Mouse (Mus musculus): ENCODE data around the gene Rybp.

- no peak for TF ChIP-seq POLR2A (IDR thresholded peaks at IDR 0.05; ENCODE audit: extremely low read depth, insufficient read depth, low read length)
- no peak for TF ChIP-seq CTCF (IDR thresholded peaks at IDR 0.05; ENCODE audit: extremely low read depth, insufficient read depth, low read length)
Measured at GRCm38 (mm10) chr6:100223435-100223834, 63.9 kb downstream of the Rybp start.
